Mouse (Mus musculus): ENCODE results near the gene Galnt9. TPM values are rescaled to one million over a fixed set of nuclear protein-coding genes. Genes with fewer than 3 reads are reported as not detected.

The Galnt9 gene
- total and polyA plus RNA-seq, 2 experiments: 0.05 TPM; not detected in 1

- no peak for DNase-seq (ENCODE audit: extremely low read depth, low read depth, low spot score)
- Histone ChIP-seq H3K36me3 (ENCODE audit: control insufficient read depth, insufficient read depth, low read length) (no peaks in the 10 kb centered on the region), H3K4me1 (ENCODE audit: control insufficient read depth, insufficient read depth, low read length) (no peaks in the 10 kb centered on the region; the same call in 1 of the 2 replicates), H3K27me3 (ENCODE audit: control insufficient read depth, insufficient read depth, low read length) (no peaks in the 10 kb centered on the region), H3K4me3 (ENCODE audit: insufficient read depth, low read depth, low read length) (no peak overlapping the region), H3K27ac (replicated peaks; ENCODE audit: insufficient read depth, low read depth, low read length) (no peak overlapping the region), H3K79me2 (ENCODE audit: control insufficient read depth, insufficient read depth, low read length) (no peaks in the 10 kb centered on the region), H3K9ac (ENCODE audit: low read depth, low read length) (no peak overlapping the region)
- TF ChIP-seq POLR2A (IDR thresholded peaks at IDR 0.05; ENCODE audit: extremely low read depth, insufficient read depth, low read length) (no peak), CTCF (IDR thresholded peaks at IDR 0.05; ENCODE audit: low read depth, low read length) (no peak)
- 90% methylated on average over 10 of the region's 10 CpGs for WGBS
Observed at GRCm38 (mm10) chr5:110595341-110595740, 51.2 kb downstream of the Galnt9 start.

GRCm38 (mm10) chr5:110596086-110596780 lies 52.1 kb downstream of the Galnt9 start:
- WGBS: 56% methylated on average over 15 of the region's 15 CpGs
- Histone ChIP-seq H3K27ac (replicated peaks; ENCODE audit: insufficient read depth, low read depth, low read length) (no peak overlapping the region), H3K36me3 (ENCODE audit: control insufficient read depth, insufficient read depth, low read length) (no peaks in the 10 kb centered on the region), H3K79me2 (ENCODE audit: control insufficient read depth, insufficient read depth, low read length) (no peaks in the 10 kb centered on the region), H3K4me1 (ENCODE audit: control insufficient read depth, insufficient read depth, low read length) (no peaks in the 10 kb centered on the region; the same call in 1 of the 2 replicates), H3K27me3 (ENCODE audit: control insufficient read depth, insufficient read depth, low read length) (no peaks in the 10 kb centered on the region), H3K4me3 (ENCODE audit: insufficient read depth, low read depth, low read length) (no peak overlapping the region), H3K9ac (ENCODE audit: low read depth, low read length) (no peak overlapping the region)
- DNase-seq (ENCODE audit: extremely low read depth, low read depth, low spot score): peak; percentile 79
- TF ChIP-seq POLR2A (IDR thresholded peaks at IDR 0.05; ENCODE audit: extremely low read depth, insufficient read depth, low read length) (no peak), CTCF (IDR thresholded peaks at IDR 0.05; ENCODE audit: low read depth, low read length) (no peak)

DNA sequence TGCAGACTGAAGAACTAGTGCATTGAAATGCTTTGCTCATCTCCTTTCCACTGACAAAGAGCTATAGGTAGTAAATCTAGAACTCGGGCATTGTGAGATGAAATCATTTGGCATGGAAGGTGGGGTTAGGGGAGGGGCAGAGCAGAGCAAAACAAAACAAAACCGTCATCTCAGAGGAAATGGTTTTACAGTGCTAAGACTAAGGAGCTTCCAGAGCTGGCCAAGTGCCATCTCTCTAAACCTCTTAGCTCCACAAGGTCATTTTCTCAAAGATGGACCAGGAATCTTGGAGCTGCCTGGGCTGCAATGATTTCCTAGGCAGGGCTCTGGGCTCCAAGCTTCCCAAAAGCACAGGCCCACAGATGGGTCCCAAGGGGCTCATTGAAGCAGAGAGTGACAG lies 53.3 kb downstream of the Galnt9 start:
- H3K27ac ChIP-seq (replicated peaks; ENCODE audit: insufficient read depth, low read depth, low read length): no peak overlapping the region
- no peaks in the 10 kb centered on the region; the same call in 1 of the 2 replicates for H3K4me1 ChIP-seq (ENCODE audit: control insufficient read depth, insufficient read depth, low read length)
- H3K36me3 ChIP-seq (ENCODE audit: control insufficient read depth, insufficient read depth, low read length): no peaks in the 10 kb centered on the region
- no peaks in the 10 kb centered on the region for H3K27me3 ChIP-seq (ENCODE audit: control insufficient read depth, insufficient read depth, low read length)
- WGBS: 72% methylated on average over 2 of the region's 2 CpGs
- no peak overlapping the region for H3K4me3 ChIP-seq (ENCODE audit: insufficient read depth, low read depth, low read length)
- H3K79me2 ChIP-seq (ENCODE audit: control insufficient read depth, insufficient read depth, low read length): no peaks in the 10 kb centered on the region
- no peak for DNase-seq (ENCODE audit: extremely low read depth, low read depth, low spot score)
- no peak overlapping the region for H3K9ac ChIP-seq (ENCODE audit: low read depth, low read length)
- TF ChIP-seq POLR2A (IDR thresholded peaks at IDR 0.05; ENCODE audit: extremely low read depth, insufficient read depth, low read length): no peak
- TF ChIP-seq CTCF (IDR thresholded peaks at IDR 0.05; ENCODE audit: low read depth, low read length): no peak

- TF ChIP-seq CTCF (IDR thresholded peaks at IDR 0.05; ENCODE audit: low read depth, low read length): no peak
- TF ChIP-seq POLR2A (IDR thresholded peaks at IDR 0.05; ENCODE audit: extremely low read depth, insufficient read depth, low read length): no peak
- Histone ChIP-seq H3K27me3 (ENCODE audit: control insufficient read depth, insufficient read depth, low read length) (no peaks in the 10 kb centered on the region), H3K4me1 (ENCODE audit: control insufficient read depth, insufficient read depth, low read length) (peaks cover 6% of the 10 kb centered on the region; the same call in 1 of the 2 replicates), H3K27ac (replicated peaks; ENCODE audit: insufficient read depth, low read depth, low read length) (no peak overlapping the region), H3K4me3 (ENCODE audit: insufficient read depth, low read depth, low read length) (no peak overlapping the region), H3K36me3 (ENCODE audit: control insufficient read depth, insufficient read depth, low read length) (no peaks in the 10 kb centered on the region), H3K79me2 (ENCODE audit: control insufficient read depth, insufficient read depth, low read length) (no peaks in the 10 kb centered on the region), H3K9ac (ENCODE audit: low read depth, low read length) (no peak overlapping the region)
- peak; percentile 4 for DNase-seq (ENCODE audit: extremely low read depth, low read depth, low spot score)
- WGBS: 47% methylated on average over 12 of the region's 12 CpGs
Observed at GRCm38 (mm10) chr5:110598298-110599095, 54.3 kb downstream of the Galnt9 start.

- peak; percentile 90 for DNase-seq (ENCODE audit: extremely low read depth, low read depth, low spot score)
- Histone ChIP-seq H3K79me2 (ENCODE audit: control insufficient read depth, insufficient read depth, low read length) (no peaks in the 10 kb centered on the region), H3K27ac (replicated peaks; ENCODE audit: insufficient read depth, low read depth, low read length) (no peak overlapping the region), H3K36me3 (ENCODE audit: control insufficient read depth, insufficient read depth, low read length) (no peaks in the 10 kb centered on the region), H3K4me3 (ENCODE audit: insufficient read depth, low read depth, low read length) (no peak overlapping the region), H3K4me1 (ENCODE audit: control insufficient read depth, insufficient read depth, low read length) (peaks cover 6% of the 10 kb centered on the region; the same call in 1 of the 2 replicates), H3K9ac (ENCODE audit: low read depth, low read length) (no peak overlapping the region), H3K27me3 (ENCODE audit: control insufficient read depth, insufficient read depth, low read length) (no peaks in the 10 kb centered on the region)
- TF ChIP-seq POLR2A (IDR thresholded peaks at IDR 0.05; ENCODE audit: extremely low read depth, insufficient read depth, low read length) (no peak), CTCF (IDR thresholded peaks at IDR 0.05; ENCODE audit: low read depth, low read length) (no peak; the same call in 1 of the 2 replicates)
- 45% methylated on average over 7 of the region's 7 CpGs for WGBS
Observed at GRCm38 (mm10) chr5:110603016-110603685, 59.0 kb downstream of the Galnt9 start.
